Mouse (Mus musculus) spleen, adult 2 months (tissue): Measurements from ENCODE around the gene Alad. TPM values are rescaled to one million over a fixed set of nuclear protein-coding genes. Genes with fewer than 3 reads are reported as not detected.

ENCODE experiments used
- DNase-seq, 2 experiments: peaks; one replicate each; pipeline versions ENCODE4 v3.0.0 to v3.0.0-alpha.2; 2012 to 2021; ENCODE audit warnings: low spot score in 2 of 2, low read depth in 1 of 2
- H3K27ac ChIP-seq: fragments of 200-500 bp; 2 replicates; pipeline ENCODE4 v1.5.1; 2012; ENCODE audit warnings: low read length, inconsistent platforms; ENCODE audit not compliant: insufficient read depth
- H3K27me3 ChIP-seq: fragments of 200-500 bp; 2 replicates; pipeline ENCODE4 v1.6.1; 2012; ENCODE audit warnings: mild to moderate bottlenecking, moderate library complexity, low read length, inconsistent platforms; ENCODE audit not compliant: control insufficient read depth, insufficient read depth
- H3K36me3 ChIP-seq: fragments of 200-500 bp; 2 replicates; pipeline ENCODE4 v1.6.1; 2012; ENCODE audit warnings: mild to moderate bottlenecking, low read length, inconsistent platforms; ENCODE audit not compliant: control insufficient read depth, insufficient read depth
- H3K4me1 ChIP-seq: fragments of 200-500 bp; 2 replicates; pipeline ENCODE4 v1.6.1; 2011; ENCODE audit warnings: inconsistent platforms; ENCODE audit not compliant: control insufficient read depth, insufficient read depth, insufficient read length
- H3K4me3 ChIP-seq: fragments of 200-500 bp; 2 replicates; pipeline ENCODE4 v1.5.1; 2011; ENCODE audit warnings: mild to moderate bottlenecking, inconsistent platforms; ENCODE audit not compliant: insufficient read depth, insufficient read length; ENCODE audit errors: extremely low read depth
- CTCF ChIP-seq: fragments of 200-500 bp; IDR thresholded peaks from 2 replicates; pipeline ENCODE4 v1.5.1; 2011; ENCODE audit warnings: mild to moderate bottlenecking, inconsistent platforms; ENCODE audit not compliant: insufficient read depth, insufficient read length, insufficient replicate concordance; ENCODE audit errors: extremely low read depth
- POLR2A ChIP-seq: fragments of 200-500 bp; IDR thresholded peaks from 2 replicates; pipeline ENCODE4 v1.6.1; 2011; ENCODE audit warnings: low read depth, low read length, inconsistent platforms
- WGBS: fragments of 180-500 bp; shearing (Covaris S2); methylation state at CpG from one replicate; pipeline ENCODE4 v1.1.7; 2018; 5-methylcytosine and 5-hydroxymethylcytosine counted together
- polyA plus RNA-seq: library from polyadenylated mRNA; depleted of rRNA; stranded (reverse); fragments of >200 nt; gene quantifications from 2 replicates; pipeline ENCODE4 v1.2.3, GENCODE M21; 2012

Gene Alad
- polyA plus RNA-seq, 1 experiment, result 128 TPM

GRCm38 (mm10) chr4:62501964-62502732 lies 17.6 kb downstream of the Alad start:
- Histone ChIP-seq H3K27me3 (no peaks in the 10 kb centered on the region), H3K4me1 (no peaks in the 10 kb centered on the region), H3K4me3 (peak overlapping the region; percentile 79), H3K27ac (peak overlapping the region; percentile 39), H3K36me3 (no peaks in the 10 kb centered on the region)
- peak in 1 of 2 experiments; percentile 82 for DNase-seq
- TF ChIP-seq POLR2A (peak; percentile 12; the same call in 1 of the 2 replicates), CTCF (no peak)
- 2% methylated on average over 38 of the region's 38 CpGs for WGBS

GRCm38 (mm10) chr4:62501534-62501933 lies 18.2 kb downstream of the Alad start:
- DNase-seq, result no peak
- Histone ChIP-seq H3K36me3 (no peaks in the 10 kb centered on the region), H3K4me1 (no peaks in the 10 kb centered on the region), H3K27me3 (no peaks in the 10 kb centered on the region), H3K4me3 (peak overlapping the region; percentile 79), H3K27ac (no peak overlapping the region; the same call in 1 of the 2 replicates)
- no peak for TF ChIP-seq CTCF
- no peak for TF ChIP-seq POLR2A
- WGBS, result 8% methylated on average over 7 of the region's 7 CpGs

DNA sequence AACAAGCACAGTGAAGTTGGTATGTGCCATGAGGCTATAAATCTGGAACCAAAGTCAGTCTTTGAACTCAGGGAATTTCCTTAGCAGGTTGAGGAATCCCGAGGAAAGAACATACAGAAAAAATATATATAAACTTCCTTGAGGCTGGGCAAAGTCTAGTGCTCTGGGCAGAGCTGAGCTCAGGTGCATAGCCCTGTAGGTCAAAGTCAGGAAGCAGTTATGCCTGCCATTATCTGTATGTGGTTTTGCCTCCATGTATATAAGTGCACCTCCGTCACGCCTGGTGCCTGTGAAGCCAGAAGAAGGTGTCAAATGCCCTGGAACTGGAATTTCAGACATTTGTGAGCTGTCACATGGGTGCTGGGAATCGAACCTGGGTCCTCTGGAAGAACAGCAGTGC lies 18.9 kb downstream of the Alad start:
- 91% methylated on average over 4 of the region's 4 CpGs for WGBS
- Histone ChIP-seq H3K27ac (no peak overlapping the region), H3K4me1 (no peaks in the 10 kb centered on the region), H3K4me3 (no peak overlapping the region), H3K27me3 (no peaks in the 10 kb centered on the region), H3K36me3 (no peaks in the 10 kb centered on the region)
- DNase-seq, result no peak
- TF ChIP-seq POLR2A, result no peak
- no peak for TF ChIP-seq CTCF

DNA sequence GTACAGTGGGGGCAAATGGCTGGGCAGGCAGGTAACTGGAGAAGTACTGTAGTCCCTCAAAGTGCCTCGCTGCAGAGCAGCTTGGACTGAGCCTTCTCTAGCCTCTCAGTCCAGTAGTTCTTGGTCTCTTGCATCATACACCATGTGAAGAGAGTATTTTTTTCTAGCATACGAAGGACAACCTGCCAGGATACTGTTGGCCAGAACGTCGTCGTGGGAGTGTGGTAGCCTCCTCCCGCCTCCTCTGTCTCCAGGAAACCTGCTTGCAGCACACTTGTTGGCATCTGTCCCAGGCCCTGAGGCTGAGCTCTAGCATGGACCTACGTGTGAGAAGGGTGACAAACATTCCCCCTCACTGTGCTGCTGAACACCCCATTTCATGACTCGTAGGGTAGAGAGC lies 22.9 kb downstream of the Alad start:
- no peak for DNase-seq
- no peaks in the 10 kb centered on the region for H3K36me3 ChIP-seq
- WGBS, result 23% methylated on average over 8 of the region's 8 CpGs
- no peak for TF ChIP-seq POLR2A
- no peak for TF ChIP-seq CTCF
- no peak overlapping the region for H3K27ac ChIP-seq
- H3K27me3 ChIP-seq, result no peaks in the 10 kb centered on the region
- no peaks in the 10 kb centered on the region for H3K4me1 ChIP-seq
- H3K4me3 ChIP-seq, result no peak overlapping the region

GRCm38 (mm10) chr4:62495946-62496345 lies 23.8 kb downstream of the Alad start:
- H3K4me3 ChIP-seq, result no peak overlapping the region
- H3K27me3 ChIP-seq, result no peaks in the 10 kb centered on the region
- no peak for TF ChIP-seq CTCF
- TF ChIP-seq POLR2A, result no peak
- no peaks in the 10 kb centered on the region for H3K36me3 ChIP-seq
- H3K27ac ChIP-seq, result no peak overlapping the region
- no peaks in the 10 kb centered on the region for H3K4me1 ChIP-seq
- 84% methylated on average over 8 of the region's 8 CpGs for WGBS
- no peak for DNase-seq

GRCm38 (mm10) chr4:62494230-62494629 lies 25.5 kb downstream of the Alad start:
- Histone ChIP-seq H3K27ac (no peak overlapping the region), H3K36me3 (no peaks in the 10 kb centered on the region), H3K4me3 (no peak overlapping the region), H3K27me3 (no peaks in the 10 kb centered on the region), H3K4me1 (no peaks in the 10 kb centered on the region)
- WGBS, result 38% methylated on average over 9 of the region's 9 CpGs
- DNase-seq, result no peak
- TF ChIP-seq CTCF (no peak), POLR2A (no peak)

DNA sequence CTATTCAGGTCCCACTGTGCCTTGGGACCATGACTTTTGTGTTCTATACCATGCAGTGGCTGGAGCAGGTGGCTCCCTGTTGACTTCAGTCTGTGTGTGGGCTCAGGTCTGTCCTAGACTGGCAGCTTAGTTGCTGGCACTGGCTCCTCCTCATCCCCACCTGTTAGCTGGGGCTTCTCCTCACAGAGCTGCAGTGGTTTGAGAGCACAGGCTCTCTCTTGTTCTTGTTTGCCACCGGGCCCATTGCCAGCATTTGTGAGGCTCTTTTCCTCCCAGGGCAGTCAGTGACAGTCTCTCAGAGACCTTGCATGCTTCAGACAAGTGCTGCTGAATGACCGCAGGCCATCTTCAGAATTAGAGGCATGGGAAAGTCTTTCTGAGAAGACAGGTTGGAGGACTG lies 27.0 kb downstream of the Alad start:
- H3K36me3 ChIP-seq, result no peaks in the 10 kb centered on the region
- TF ChIP-seq CTCF (no peak), POLR2A (no peak)
- H3K4me1 ChIP-seq, result no peaks in the 10 kb centered on the region
- H3K27me3 ChIP-seq, result no peaks in the 10 kb centered on the region
- WGBS, result 79% methylated on average over 2 of the region's 2 CpGs
- no peak for DNase-seq
- no peak overlapping the region for H3K27ac ChIP-seq
- no peak overlapping the region for H3K4me3 ChIP-seq
